Mouse (Mus musculus): ENCODE results near the gene Actl7b. TPM values are rescaled to one million over a fixed set of nuclear protein-coding genes. Genes with fewer than 3 reads are reported as not detected.

Actl7b gene
- polyA plus RNA-seq, 1 experiment from 2014 or later: not detected

GRCm38 (mm10) chr4:56719456-56719855, 21.8 kb downstream of the Actl7b start:
- Histone ChIP-seq H3K4me3 (ENCODE audit: low read depth, low read length) (no peak overlapping the region), H3K9ac (replicated peaks) (no peak overlapping the region), H3K36me3 (replicated peaks; ENCODE audit: insufficient read depth, low read length) (no peaks in the 10 kb centered on the region), H3K27ac (ENCODE audit: low read depth) (no peak overlapping the region), H3K27me3 (ENCODE audit: insufficient read depth, low read length) (no peaks in the 10 kb centered on the region), H3K4me1 (ENCODE audit: insufficient read depth) (0 out of 2 replicates have a peak, but pooled peaks cover 4% of the 10 kb centered on the region), H3K4me2 (ENCODE audit: low read depth, low read length) (no peak overlapping the region), H3K9me3 (ENCODE audit: low read length) (no peaks in the 10 kb centered on the region)
- DNase-seq (no peak), ATAC-seq (no peak)
- TF ChIP-seq EP300 (IDR thresholded peaks at IDR 0.05; ENCODE audit: low read depth) (no peak), CTCF (IDR thresholded peaks at IDR 0.05; ENCODE audit: low read depth) (no peak)
- WGBS (ENCODE audit: insufficient replicate concordance): 65% methylated on average over 9 of the region's 9 CpGs

GRCm38 (mm10) chr4:56718573-56719442, 22.4 kb downstream of the Actl7b start:
- H3K36me3 ChIP-seq (replicated peaks; ENCODE audit: insufficient read depth, low read length): no peaks in the 10 kb centered on the region
- DNase-seq: no peak
- H3K9me3 ChIP-seq (ENCODE audit: low read length): no peaks in the 10 kb centered on the region
- TF ChIP-seq CTCF (IDR thresholded peaks at IDR 0.05; ENCODE audit: low read depth) (no peak), EP300 (IDR thresholded peaks at IDR 0.05; ENCODE audit: low read depth) (no peak)
- no peaks in the 10 kb centered on the region for H3K27me3 ChIP-seq (ENCODE audit: insufficient read depth, low read length)
- no peak overlapping the region for H3K4me2 ChIP-seq (ENCODE audit: low read depth, low read length)
- no peak overlapping the region for H3K27ac ChIP-seq (ENCODE audit: low read depth)
- 70% methylated on average over 12 of the region's 12 CpGs for WGBS (ENCODE audit: insufficient replicate concordance)
- H3K9ac ChIP-seq (replicated peaks): no peak overlapping the region
- no peak overlapping the region for H3K4me3 ChIP-seq (ENCODE audit: low read depth, low read length)
- ATAC-seq: no peak
- 0 out of 2 replicates have a peak, but pooled peaks cover 4% of the 10 kb centered on the region for H3K4me1 ChIP-seq (ENCODE audit: insufficient read depth)

- Histone ChIP-seq H3K4me2 (ENCODE audit: low read depth, low read length) (no peak overlapping the region), H3K27ac (ENCODE audit: low read depth) (no peak overlapping the region), H3K9me3 (ENCODE audit: low read length) (no peaks in the 10 kb centered on the region), H3K4me3 (ENCODE audit: low read depth, low read length) (no peak overlapping the region), H3K27me3 (ENCODE audit: insufficient read depth, low read length) (no peaks in the 10 kb centered on the region), H3K36me3 (replicated peaks; ENCODE audit: insufficient read depth, low read length) (no peaks in the 10 kb centered on the region), H3K4me1 (ENCODE audit: insufficient read depth) (0 out of 2 replicates have a peak, but pooled peaks cover 4% of the 10 kb centered on the region), H3K9ac (replicated peaks) (no peak overlapping the region)
- TF ChIP-seq EP300 (IDR thresholded peaks at IDR 0.05; ENCODE audit: low read depth): no peak
- TF ChIP-seq CTCF (IDR thresholded peaks at IDR 0.05; ENCODE audit: low read depth): no peak
- ATAC-seq (no peak), DNase-seq (no peak)
- 81% methylated on average over 3 of the region's 3 CpGs for WGBS (ENCODE audit: insufficient replicate concordance)
Measured at GRCm38 (mm10) chr4:56717932-56718331, 23.3 kb downstream of the Actl7b start.

GRCm38 (mm10) chr4:56716801-56717200, 24.4 kb downstream of the Actl7b start:
- Histone ChIP-seq H3K9ac (replicated peaks) (no peak overlapping the region), H3K36me3 (replicated peaks; ENCODE audit: insufficient read depth, low read length) (no peaks in the 10 kb centered on the region), H3K27ac (ENCODE audit: low read depth) (no peak overlapping the region), H3K4me1 (ENCODE audit: insufficient read depth) (no peaks in the 10 kb centered on the region), H3K27me3 (ENCODE audit: insufficient read depth, low read length) (no peaks in the 10 kb centered on the region), H3K9me3 (ENCODE audit: low read length) (no peaks in the 10 kb centered on the region), H3K4me3 (ENCODE audit: low read depth, low read length) (no peak overlapping the region), H3K4me2 (ENCODE audit: low read depth, low read length) (no peak overlapping the region)
- TF ChIP-seq EP300 (IDR thresholded peaks at IDR 0.05; ENCODE audit: low read depth) (no peak), CTCF (IDR thresholded peaks at IDR 0.05; ENCODE audit: low read depth) (no peak)
- DNase-seq (no peak), ATAC-seq (no peak)
- 60% methylated on average over 5 of the region's 5 CpGs for WGBS (ENCODE audit: insufficient replicate concordance)

- Histone ChIP-seq H3K4me3 (ENCODE audit: low read depth, low read length) (no peak overlapping the region), H3K36me3 (replicated peaks; ENCODE audit: insufficient read depth, low read length) (no peaks in the 10 kb centered on the region), H3K27ac (ENCODE audit: low read depth) (no peak overlapping the region), H3K27me3 (ENCODE audit: insufficient read depth, low read length) (no peaks in the 10 kb centered on the region), H3K9me3 (ENCODE audit: low read length) (no peaks in the 10 kb centered on the region), H3K4me1 (ENCODE audit: insufficient read depth) (no peaks in the 10 kb centered on the region), H3K4me2 (ENCODE audit: low read depth, low read length) (no peak overlapping the region), H3K9ac (replicated peaks) (no peak overlapping the region)
- TF ChIP-seq CTCF (IDR thresholded peaks at IDR 0.05; ENCODE audit: low read depth) (no peak), EP300 (IDR thresholded peaks at IDR 0.05; ENCODE audit: low read depth) (no peak)
- no peak for DNase-seq
- 71% methylated on average over 3 of the region's 3 CpGs for WGBS (ENCODE audit: insufficient replicate concordance)
- ATAC-seq: no peak
Measured at GRCm38 (mm10) chr4:56713155-56713554, 28.1 kb downstream of the Actl7b start.

GRCm38 (mm10) chr4:56702234-56702633, 39.0 kb downstream of the Actl7b start:
- no peaks in the 10 kb centered on the region for H3K9me3 ChIP-seq (ENCODE audit: low read length)
- H3K36me3 ChIP-seq (replicated peaks; ENCODE audit: insufficient read depth, low read length): no peaks in the 10 kb centered on the region
- no peak for DNase-seq
- 37% methylated on average over 10 of the region's 10 CpGs for WGBS (ENCODE audit: insufficient replicate concordance)
- TF ChIP-seq EP300 (IDR thresholded peaks at IDR 0.05; ENCODE audit: low read depth): no peak
- TF ChIP-seq CTCF (IDR thresholded peaks at IDR 0.05; ENCODE audit: low read depth): no peak
- H3K4me2 ChIP-seq (ENCODE audit: low read depth, low read length): peak overlapping the region; percentile 37
- H3K4me3 ChIP-seq (ENCODE audit: low read depth, low read length): no peak overlapping the region
- H3K9ac ChIP-seq (replicated peaks): no peak overlapping the region
- no peaks in the 10 kb centered on the region for H3K27me3 ChIP-seq (ENCODE audit: insufficient read depth, low read length)
- no peak overlapping the region for H3K27ac ChIP-seq (ENCODE audit: low read depth)
- H3K4me1 ChIP-seq (ENCODE audit: insufficient read depth): peaks cover 3% of the 10 kb centered on the region; the same call in 1 of the 2 replicates
- ATAC-seq: no peak
